Mouse (Mus musculus): ENCODE measurements at regions not wholly inside any gene's neighbourhood (a gene's known extent, or its start where the extent isn't known, plus 50 kb on each side); places are given as distances from the start of the nearest gene placed in this dataset.

DNA sequence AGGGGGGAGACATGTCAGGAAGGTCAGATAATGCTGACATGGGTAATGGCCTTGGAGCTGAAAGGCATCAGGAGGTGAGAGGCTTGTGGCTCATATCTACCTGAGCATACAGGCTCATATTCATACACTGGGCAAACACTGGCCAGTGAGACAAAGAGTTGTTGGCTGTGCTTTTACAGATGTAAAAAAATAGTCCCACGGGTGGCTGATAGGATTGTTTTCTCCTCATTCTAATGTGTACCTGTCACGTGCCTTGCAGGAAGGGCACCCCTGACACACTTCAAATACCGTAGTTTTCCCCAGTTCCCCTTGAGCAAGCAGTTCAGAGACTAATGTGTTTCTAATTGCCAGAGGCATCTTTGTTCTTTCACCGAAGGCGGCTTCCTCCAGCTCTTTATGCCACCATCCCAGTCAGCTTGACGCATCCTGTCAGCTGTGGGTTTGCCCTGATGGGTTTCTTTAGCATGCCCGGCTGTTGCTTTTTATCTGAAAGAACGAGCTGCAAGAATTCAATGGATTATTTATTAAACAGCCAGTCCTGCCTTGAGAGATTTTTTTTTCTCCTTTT is 107.9 kb upstream of the Trpc7 start:
- TF ChIP-seq POLR2A (IDR thresholded peaks at IDR 0.05; ENCODE audit: extremely low read depth, insufficient read depth, low read length) = no peak
- no peak for TF ChIP-seq CTCF (IDR thresholded peaks at IDR 0.05; ENCODE audit: extremely low read depth, insufficient read depth, low read length)

All from cortical plate, adult 2 months (tissue).